Mouse (Mus musculus): ENCODE measurements around the gene Npy1r.

The Npy1r gene

DNA sequence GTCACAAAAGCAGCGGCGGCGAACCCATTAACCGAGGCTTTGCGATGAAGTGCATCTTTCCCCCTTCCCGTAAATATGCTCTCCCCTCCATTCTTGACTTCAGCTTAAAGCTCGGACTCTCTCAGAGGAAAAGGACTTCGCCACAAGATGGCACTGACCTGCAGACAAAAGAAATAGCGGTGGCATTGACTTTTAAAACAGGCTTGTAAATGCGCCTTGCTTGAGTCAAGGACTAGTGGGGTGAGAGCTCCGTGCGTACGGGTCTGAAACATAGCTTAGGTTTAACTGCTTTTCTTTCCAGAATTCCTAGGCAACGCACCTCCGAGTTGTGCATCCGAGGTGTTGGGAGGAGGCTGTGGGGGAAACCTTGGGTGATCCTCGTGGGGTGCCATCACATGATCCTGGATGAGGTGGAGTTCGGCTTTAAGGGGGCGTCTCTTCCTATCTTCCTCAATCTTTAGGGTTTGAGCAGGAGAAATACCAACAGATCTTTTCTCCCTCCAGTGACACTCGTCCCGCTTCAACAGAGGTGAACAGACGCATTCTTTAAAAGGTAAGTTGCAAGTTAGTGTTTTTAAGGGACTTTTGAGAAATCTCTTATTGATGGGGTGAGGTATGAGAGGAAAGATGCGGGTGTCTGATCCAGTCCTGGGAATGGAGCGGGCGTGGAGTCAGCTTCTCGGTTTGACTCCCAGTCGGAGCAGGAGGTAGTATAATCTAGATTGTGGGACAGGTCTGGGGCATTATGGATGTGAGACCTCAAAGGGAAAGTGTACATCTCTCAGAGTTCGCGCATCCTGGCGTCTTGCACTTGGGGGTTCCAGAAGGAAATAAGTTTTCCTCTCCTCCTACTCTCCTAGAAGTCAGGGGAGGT lies at the start of gene Npy1r:
Gene Npy1r, plus strand, starts transcription at position 223 of the 874 bp plus-strand sequence.
- peak; percentile 65 for DNase-seq (ENCODE audit: extremely low spot score, low spot score)

DNA sequence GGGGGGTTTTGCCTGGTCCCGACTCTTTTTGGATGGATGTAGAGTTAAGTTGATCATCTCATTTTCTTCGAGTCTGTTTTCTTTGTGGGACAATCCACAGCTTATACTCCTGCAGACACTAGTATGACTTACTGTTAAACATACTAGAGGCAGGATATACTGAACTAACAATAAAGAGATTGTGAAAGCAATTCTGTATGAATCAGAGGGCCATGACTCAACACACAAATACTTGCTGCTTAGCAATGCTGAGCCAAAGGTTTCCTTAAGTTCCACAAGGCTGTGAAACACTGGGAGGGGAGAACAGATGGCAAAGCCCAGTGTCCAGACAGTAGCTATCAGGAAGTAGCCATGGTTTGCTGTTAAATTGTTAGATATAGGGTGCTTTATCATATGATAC lies 15.7 kb upstream of the Npy1r start:
- DNase-seq (ENCODE audit: extremely low spot score, low spot score) = no peak

DNA sequence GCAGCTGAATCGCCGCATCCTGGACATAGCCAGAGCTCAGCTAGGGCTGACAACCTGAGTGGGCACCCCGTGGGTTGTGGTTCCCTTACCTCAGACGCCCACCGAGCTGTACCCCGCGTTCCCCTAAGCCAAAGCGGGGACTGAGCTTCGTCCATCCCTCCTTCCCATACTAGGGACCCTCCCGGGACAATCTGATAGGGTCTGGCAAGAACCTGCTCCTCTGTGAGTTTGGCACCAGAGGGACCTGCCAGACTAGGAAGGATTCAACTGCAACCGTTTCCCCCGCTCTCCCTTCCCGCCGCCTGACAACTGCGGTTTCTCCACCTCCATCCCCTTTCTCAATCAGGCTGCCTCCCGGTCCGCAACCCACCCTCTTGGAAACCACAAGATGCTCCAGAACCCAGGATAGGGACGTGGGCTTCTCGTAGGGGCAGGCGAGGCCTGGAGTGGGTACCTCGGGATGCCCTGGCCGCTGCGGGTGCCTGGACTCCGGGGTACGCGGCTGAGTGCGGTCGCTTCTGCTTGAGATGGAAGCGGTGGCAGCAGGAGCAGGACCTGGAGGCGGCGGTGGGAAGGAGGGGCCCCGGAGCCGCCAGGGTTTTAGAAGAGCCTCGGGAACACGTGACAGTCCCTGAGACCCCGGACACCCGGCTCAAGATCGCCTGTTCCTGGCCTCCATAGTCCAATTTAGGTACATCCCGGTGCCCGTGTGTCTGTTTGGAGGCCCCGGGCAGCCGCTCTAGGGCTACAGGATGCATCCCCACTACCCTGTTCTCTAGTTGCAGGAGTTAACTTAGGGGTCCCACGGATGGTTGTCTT lies 9.3 kb upstream of the Npy1r start, which contains the start of gene Npy5r:
Gene Npy5r, minus strand, starts transcription at position 618 of the 819 bp plus-strand sequence.
- peak; percentile 68 for DNase-seq (ENCODE audit: extremely low spot score, low spot score)

DNA sequence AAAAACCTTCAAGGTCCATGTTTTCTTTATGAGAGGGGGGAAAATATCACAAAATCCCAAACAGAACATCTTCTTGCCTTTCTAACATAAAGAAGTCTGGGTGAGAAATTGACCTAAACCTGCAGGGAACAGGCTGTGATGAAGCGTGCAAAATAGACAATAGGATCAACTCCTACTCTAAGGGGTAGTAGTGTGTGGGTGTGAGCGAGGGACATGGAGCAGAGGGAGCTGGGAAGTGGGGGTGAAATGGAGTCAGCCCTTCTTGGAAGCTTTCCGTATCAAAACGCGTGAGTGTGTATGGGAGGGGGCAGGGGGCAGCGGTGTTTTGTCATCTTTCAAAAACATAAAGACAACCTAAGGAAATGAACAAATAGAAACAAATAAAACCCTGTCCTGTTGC lies 8.6 kb upstream of the Npy1r start:
- DNase-seq (ENCODE audit: extremely low spot score, low spot score) = no peak

DNA sequence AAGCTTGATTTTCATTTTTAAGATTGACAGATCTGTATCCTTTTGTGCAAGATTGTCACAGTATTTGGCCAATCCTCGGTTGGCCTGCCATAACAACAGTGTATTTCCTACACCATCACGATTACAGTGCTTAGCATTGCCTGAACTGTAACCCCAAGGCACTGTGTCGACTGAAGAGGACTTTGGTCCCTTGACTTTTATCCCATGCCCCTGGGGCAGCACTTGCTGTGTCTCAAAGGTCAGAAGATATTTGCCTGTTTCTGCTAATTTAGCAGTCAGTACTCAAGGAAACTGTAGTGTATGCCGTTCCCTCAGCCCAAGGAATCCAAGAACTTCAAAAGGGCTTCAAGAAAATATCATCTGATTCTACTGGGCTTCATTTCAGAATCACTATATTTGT lies 8.2 kb upstream of the Npy1r start:
- no peak for DNase-seq (ENCODE audit: extremely low spot score, low spot score)

DNA sequence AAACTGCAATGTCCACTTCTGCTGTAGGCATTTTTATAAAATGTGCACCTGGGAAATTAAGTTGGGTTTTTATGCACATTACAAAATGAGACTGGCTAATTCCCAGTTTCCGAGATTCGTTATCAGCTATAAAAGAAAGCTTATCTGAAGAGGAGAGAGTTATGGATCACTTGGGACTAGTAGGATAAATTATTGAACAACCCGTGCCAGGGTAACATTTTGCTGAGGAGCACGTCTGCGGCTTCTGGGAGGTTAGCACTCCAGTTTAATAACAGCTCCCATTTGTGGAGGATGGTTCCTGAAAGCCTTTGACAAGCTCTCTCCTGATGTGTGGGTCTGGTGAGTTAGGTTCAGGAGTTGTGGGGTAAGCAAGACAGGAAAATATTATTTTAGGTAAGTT lies 6.6 kb upstream of the Npy1r start:
- DNase-seq (ENCODE audit: extremely low spot score, low spot score) = no peak

DNA sequence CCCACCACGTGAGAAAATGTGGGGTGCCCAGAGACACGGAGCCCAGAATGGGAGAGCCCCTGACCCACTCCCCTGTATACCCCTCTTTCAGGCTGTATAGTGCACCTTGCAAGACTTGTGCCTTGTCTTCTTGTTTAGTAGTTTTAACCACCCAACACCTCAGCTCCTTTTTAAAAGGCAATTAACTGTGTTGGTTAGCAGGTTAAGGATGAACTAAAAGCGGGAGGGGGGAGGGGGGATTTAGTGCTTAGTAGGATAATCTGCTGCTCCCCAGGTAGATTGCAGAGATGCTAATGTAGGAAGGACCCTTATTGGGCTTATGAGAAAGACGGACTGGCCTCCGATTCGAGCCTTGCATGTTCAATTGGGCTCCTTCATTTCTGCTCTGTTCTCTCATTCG lies 1.0 kb downstream of the Npy1r start:
- DNase-seq (ENCODE audit: extremely low spot score, low spot score) = peak; percentile 17

DNA sequence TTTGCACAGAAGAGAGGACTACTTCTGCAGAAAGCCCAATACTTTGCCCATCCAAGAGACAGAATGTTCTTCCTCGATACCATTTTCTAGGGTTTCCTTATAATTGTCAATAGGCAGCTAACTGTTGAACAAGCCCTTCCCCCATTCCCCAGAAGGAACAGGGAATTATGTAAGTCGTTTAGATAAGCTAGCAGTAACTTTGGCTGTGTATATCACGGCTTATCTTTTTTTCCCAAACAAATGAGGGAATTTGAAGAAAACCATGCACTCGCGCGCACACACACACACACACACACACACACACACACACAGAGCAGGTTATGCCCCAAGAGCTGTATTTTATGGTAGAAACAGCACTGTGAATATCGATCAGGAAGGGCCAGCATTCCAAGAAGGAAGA lies 1.8 kb downstream of the Npy1r start:
- DNase-seq (ENCODE audit: extremely low spot score, low spot score) = no peak

DNA sequence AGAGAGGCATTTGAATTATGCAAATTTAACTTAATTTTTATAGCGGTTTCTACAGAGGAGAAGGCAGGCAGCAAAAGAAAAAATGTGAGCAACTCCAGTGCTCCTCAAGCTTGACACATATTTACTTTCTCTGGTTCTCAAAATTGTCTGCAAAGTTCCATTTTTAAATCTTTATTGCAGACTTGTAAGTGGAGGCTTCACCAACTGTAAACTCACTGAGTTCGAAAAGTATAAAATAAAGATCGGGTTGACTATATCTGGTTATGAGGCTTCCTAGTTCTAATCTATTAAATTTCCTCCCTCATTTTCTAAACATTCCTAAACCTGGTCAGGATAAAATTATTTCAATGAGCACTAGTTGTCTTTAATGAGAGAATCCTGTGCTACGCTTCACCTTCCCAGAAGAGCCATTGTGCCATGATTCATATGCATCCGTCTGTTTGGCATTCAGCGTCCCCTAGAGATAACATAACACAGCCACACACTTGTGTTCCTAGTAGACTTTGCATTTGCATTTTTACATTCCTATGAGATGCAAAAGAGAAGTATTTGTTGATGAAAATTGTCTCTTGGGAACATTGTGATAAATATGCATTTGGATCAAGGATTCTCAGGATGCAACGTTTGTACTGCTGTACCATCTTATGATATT lies 17.5 kb downstream of the Npy1r start:
- no peak for DNase-seq (ENCODE audit: extremely low spot score, low spot score)

DNA sequence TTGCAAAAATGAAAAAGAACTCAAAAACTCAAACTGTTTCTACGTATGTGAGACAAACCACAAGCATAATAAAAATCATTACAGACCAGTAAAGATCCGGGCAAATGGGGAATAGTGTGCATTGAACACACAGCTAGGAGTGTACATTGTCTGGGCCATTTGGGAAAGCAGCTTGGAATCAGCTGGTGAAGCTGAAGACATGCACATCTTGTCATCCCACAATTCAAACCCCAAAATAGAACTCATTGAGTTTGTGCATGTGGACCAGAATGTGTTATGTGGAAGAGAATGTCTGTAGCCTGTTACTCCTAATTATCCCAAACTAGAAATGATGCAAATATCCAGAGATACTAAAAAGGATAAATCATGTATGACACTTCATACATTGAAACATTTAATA lies 25.8 kb downstream of the Npy1r start:
- DNase-seq (ENCODE audit: extremely low spot score, low spot score) = no peak

DNA sequence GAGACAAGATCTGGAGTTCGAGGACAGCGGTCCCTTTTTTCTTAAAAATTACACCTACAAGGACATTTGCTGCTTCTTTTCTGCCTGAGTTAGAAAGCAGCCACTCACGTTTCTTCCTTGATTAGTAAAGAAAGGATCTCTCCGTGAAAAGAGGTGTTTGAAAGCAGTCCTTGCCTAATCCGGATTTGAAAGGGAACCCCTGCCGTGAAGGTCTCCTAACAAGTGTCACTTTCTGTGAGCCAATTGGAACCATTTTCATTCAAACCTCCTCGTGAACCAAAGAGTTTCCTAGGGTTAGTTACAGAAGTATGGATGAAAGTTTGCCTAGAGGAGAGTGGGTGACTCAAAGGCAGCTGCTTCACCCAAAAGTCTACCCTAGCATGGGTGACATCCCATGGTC lies 32.5 kb downstream of the Npy1r start:
- DNase-seq (ENCODE audit: extremely low spot score, low spot score) = no peak

DNA sequence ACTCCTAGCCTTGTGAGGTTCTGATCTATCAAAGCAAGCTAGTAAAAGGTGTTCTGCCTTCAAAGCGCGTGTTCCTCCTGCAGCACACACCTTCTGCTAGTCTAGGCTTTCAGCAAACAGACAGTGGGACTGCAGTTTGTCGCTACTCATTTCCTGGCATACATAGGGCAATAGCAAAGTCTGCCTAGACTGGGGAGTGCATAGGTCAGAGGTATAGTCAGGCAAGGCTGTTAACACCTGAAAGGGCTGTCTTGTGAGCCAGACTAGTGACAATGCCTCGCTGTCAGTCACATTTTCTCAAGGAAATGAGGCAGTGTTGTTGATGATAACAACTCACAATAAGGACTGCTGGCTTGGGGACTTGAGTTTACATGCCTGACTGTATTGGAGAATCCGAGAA lies 35.0 kb downstream of the Npy1r start:
- no peak for DNase-seq (ENCODE audit: extremely low spot score, low spot score)

DNA sequence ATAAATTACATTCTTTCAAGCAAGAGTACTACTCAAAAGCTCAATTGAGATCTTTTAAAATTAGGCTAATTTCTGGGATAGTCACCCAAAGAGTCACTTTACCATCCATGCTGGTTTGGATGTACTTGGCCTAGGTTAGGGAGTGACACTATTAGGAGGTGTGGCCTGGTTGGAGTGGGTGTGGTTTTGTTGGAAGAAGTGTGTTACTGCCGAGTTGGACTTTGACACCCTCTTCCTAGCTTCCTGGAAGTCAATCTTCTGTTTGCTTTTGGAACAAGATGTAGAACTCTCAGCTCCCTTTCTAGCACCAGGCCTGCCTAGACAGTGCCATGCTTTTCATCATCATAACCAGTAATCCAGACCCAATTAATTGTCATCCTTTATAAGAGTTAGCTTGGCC lies 45.4 kb downstream of the Npy1r start:
- no peak for DNase-seq (ENCODE audit: extremely low spot score, low spot score)

DNA sequence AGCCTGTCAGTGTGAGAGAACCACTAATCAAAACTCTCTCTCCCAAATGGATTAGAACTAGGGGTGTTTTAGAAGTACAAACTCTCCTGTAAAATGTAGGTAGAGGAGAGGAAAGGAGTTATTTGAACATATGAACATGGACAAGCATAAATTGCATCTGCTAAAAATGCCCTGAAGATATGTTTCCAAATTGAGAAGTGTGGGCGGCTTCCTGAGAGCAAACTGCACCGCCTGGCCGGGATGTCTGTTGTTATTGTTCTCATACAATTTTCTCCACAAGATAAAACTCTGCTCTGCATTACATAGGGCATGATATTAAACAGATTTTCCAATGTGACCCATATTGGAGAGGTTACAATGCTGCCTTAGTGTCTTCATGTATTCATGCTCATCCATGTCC lies 48.6 kb downstream of the Npy1r start:
- no peak for DNase-seq (ENCODE audit: extremely low spot score, low spot score)

DNA sequence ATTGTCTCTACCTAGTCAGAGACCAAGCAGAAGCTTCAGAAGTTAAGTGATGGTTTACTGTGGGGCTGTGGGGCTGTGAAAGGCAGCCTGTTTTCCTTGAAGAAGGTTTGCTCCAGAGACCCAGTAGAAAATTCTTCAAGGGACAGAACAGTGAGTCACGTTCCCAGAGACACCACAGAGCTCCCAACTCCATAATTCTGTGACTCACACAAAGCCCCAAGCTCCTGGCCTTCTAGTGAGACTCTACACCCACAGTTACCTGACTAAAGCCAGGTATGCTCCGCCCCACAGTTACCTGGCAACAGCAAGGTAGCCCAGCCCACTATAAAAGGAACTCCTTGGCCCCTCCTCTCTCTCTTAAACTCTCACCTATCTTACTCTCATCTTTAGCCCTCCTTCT lies 54.6 kb downstream of the Npy1r start:
- DNase-seq (ENCODE audit: extremely low spot score, low spot score) = no peak

DNA sequence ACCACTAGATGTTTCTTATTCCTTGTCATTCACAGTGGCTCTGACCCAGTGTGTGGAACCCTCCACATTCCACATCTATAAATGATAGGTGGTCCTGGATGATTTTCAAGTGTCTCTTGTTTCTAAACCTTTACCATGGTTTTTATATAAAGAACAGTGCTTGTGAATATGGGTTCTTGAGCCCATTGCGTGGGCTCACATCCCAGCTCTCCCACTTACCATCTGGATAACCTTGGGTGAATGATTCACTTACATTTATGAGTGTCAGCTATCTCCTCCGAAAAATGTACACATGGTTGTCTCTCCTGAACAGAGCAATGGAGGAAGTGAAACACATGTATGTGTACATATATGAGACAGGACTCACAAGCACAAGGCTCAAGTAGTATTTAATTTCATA lies 59.2 kb downstream of the Npy1r start:
- DNase-seq (ENCODE audit: extremely low spot score, low spot score) = no peak

Measured in neural tube, embryonic 10.5 days (tissue).